Mouse (Mus musculus) left cerebral cortex, adult 18-20 months (tissue): ENCODE measurements at regions not wholly inside any gene's neighbourhood (a gene's known extent, or its start where the extent isn't known, plus 50 kb on each side); places are given as distances from the start of the nearest gene placed in this dataset.
"Not testable (repeated sequence)": the region's sequence is repeated elsewhere in the genome, so short reads cannot be mapped to it uniquely, and the experiment has no call there.

ENCODE experiments used
- DNase-seq, 2 experiments: peaks; one replicate each; pipeline ENCODE4 v3.0.0; 2021 to 2022; ENCODE audit warnings: low spot score in 2 of 2, mixed read lengths in 1 of 2

DNA sequence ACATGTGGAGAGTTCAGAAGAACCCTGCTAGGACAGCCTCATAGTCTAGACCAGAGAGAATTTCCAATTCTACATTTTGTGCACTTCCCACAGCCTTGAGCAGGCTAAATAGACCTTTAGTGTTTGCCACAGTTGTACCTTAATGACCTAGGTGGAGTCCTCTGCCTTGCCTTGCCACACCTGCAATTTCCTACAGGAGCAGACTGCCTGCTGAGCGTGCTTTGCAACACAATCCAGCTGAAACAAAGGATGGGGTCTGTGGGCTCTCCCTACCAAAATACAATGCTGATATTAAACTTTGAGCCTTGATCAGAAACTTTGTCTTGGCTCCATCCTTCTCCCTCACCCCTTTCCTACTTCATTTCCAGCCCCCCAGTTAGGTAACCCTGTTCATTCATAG lies 326.0 kb upstream of the Snx7 start:
- no peak for DNase-seq

DNA sequence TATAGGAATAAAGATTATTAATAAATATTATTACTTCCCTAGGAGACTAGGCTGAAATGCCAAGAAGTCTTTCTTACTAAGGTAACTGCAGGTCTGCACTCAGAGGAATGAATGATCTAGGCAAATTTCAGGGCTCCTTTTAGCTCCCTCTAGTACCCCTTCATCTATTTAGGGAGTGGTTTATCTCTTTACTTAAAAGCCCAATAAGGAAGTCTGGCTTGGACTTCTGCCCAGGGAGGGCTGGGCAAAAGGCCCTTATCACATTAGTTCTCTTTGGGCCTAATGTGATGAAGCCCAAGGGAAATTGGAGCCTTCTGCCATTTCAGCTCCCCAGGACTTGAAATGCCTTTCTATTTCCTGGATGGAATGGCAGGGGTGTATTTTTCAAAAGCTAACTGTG lies 320.6 kb upstream of the Snx7 start:
- DNase-seq, result no peak

DNA sequence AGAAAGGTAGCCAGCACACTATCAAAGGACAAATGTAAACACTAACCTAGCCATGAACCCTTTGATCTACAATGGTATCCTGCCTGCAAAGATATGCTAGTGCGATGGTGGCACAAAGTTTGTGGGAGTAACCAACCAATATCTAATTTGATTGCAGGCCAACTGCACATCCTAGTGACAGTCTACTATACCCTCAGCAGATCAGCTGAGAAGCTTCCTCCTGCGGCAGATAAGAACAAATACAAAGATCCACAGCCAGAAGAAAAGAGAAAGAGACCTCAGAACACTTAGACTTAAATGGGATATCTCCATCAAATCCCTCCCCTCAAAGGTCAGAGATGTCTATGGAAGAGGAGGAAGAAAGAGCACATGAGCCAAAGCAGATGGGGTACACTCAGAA lies 308.7 kb upstream of the Snx7 start:
- DNase-seq, result no peak

DNA sequence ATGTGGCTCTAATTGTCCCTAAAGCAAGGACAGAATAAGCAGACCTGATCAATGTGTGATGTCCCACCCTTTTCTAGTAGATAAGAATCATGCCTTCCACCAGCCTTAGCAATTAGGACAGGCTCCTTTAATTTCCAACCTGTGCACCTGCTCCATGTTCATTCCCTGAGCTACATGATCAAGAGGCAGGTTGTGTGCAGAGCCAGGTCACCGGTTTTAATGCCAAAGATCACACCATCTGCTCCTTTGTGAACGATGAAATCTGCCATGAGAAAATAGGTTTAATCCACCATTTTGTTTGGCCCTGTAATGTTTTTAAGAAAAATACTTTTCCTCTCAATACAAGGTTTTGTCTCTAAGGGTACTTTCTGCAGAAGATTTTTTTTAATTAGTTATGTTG lies 294.2 kb upstream of the Snx7 start:
- DNase-seq, result no peak

DNA sequence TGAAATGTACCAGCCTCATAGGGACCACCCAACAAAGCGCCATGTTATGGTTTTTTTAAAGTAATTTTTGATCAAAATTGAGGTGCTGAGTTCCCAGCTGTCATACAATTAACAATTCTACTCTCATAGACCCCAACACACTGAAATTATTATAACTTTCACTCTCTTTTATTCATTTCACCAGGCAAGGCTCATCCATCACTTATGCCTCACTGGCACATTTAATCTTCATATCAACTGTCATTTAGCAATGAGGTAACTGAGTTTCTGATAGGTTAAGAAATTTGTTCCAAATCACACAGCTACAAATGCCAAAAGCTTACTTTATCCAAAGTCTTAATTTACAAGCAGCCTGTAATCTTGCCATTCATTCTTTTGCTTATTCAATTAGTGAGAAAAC lies 276.1 kb upstream of the Snx7 start:
- DNase-seq, result no peak

DNA sequence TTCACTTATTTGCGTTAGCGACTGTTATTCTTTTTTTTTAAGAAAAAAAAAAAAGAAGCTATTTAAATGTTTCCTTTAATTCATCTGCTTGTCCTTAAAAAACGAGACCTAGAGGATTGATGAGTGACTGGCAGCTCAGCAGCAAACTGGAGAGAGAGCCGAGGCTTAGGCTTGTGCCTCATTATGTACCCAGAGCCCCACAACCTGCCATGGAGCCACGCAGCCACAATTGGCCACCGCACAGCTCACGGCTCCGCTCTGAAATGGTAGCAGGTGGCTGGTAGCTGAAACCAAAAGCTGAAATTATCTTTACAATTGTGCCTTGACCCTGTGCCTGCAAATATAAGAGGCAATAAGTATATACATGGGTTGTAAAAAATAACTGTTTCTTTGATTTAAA lies 273.0 kb upstream of the Snx7 start:
- DNase-seq, result peak; percentile 4 to 19

DNA sequence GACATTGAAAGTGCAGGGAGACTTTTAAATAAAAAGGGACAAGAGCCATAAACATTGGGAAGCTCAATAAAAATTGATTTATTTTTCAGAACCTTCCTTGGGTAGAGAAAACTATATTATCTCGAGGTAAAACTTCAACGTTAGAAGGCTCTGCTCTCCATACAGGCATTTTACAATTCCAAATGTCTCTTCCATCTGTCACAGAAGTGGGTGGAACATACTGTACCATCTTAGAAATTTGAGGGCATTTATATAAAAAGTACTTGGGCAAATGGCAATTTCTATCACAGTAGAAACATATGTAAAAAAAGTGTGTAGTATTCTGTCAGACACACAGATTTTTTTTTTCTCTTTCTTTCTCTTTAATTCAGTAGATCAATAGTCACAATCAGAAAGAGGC lies 271.4 kb upstream of the Snx7 start:
- DNase-seq, result no peak

DNA sequence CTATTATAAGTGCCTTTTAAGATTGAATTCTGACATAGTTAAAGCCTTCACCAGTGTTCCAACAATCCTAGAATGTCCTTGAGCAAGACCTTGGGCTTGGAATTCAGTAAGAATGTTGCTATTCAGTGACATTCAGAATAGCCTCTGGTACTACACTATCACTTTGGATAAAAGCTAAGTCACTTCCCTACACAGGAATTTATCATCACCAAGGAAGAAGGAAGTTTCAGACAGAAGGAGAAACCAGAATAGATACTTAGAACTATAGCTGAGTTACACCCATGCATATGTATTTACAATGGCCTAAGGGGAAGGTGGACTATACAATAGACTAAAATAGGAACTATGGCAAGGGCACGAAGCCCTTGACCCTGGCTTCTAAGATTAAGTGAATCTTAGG lies 259.6 kb upstream of the Snx7 start:
- not testable (repeated sequence) for DNase-seq

DNA sequence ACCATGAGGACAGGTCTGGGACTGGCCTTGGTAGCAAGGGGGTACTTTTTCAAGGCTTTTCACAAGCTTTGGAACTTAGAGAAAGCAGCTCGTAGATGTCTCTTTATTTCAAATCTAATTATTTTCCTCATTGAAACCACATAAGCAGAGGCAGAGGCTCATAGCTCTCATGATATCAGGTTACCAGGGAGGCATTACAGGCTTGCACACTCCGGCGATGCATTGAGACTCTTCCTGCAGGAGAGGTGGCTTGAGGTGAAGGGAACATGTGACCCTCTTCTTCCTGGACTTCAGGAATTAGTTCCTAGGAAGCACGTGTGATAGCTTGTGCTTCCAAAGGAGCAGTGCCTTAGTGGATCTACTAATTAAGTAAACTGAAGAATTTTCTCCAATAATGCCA lies 233.9 kb upstream of the Snx7 start:
- DNase-seq, result no peak

DNA sequence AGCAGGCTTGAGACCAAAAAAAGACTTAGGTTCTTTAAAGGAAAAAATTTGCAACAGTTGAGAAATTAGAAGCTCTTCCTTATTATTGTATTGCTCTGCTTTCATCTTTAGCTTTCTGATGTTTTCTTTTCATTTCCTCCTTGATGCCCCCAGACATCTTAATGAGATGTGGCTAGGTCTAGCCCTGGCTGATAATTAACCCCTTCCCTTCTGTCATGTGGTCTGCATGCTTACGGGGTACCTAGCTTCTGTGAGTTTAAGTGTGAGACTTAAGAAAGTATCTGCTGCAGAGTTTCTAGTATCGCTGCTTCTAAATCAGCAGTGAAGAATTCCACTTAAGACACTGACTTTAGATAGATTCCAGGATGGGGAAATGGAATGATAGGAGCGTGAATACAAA lies 215.8 kb upstream of the Snx7 start:
- DNase-seq, result no peak

DNA sequence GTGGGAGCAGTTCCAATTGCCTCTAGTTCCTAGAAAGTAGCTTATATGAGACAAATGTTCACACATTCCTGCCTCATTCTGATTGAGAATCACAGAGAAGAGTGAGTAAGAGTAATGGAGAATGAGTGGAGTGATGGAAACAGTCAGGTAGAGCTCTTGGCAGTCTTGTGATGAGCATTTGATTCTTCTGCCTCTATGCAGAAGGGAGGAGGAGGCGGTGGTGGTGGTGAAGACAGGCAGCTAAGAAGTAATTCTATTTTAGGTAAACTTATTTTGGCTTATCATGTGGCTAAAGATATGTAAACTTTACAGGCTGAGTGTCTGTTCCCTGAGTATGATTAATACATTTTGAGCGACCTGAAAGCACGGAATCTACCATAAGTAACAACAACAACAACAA lies 203.6 kb upstream of the Snx7 start:
- peak in 1 of 2 experiments; percentile 21 for DNase-seq

DNA sequence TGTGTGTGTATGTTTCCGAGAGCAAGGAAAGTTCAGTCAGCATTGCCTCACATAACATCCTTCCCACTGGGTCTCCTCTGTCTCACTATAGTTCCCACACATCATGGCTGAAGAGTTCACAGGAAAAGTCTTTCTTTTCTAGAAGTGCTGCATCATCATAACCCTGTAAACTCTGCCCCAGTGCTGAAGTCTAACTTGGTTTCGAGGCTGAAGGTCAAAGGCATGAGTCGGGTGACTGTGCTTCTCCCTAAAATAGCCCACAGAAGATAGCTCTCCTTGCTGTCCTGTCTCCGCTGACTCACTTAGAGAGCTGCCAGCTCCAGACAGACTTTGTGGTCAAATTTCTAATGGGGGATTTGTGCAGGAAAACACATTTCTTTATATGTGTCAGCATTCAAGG lies 201.4 kb upstream of the Snx7 start:
- DNase-seq, result no peak

DNA sequence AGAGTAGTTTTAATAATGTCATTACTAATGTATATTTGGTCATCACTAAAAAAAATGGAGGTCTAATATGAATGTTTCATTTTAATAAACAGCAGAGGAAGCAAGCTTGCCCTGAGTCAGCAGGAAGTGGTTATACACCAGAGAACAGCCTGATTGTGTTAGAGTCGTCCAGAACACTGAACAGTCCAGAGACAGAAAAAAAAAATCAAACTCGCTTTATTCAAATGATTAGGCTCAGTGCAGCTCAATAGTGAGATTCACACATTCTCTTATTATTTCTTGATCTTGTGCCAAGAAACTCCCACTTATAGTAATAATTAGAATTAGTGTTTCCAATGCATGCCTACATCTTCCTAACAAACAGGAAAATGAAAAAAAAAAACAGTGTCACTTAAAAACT lies 194.9 kb upstream of the Snx7 start:
- DNase-seq, result no peak

DNA sequence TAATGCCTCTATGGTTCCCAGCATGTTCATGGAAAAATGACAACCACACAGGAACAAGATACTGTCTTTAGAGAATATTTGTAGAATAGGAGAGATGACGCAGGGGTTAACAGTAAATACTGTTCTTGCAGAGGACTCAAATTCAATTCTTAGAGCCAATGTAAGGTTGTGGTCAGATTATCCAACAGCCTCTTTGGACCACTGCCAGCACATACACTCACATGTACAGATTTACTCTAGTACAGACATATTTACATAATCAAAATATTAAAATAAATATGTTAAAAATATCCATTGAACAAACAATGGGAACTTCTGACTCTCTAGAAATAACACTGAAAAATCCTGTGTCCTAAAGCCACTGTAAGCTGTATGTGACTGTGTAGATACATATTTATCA lies 193.8 kb upstream of the Snx7 start:
- DNase-seq, result no peak

DNA sequence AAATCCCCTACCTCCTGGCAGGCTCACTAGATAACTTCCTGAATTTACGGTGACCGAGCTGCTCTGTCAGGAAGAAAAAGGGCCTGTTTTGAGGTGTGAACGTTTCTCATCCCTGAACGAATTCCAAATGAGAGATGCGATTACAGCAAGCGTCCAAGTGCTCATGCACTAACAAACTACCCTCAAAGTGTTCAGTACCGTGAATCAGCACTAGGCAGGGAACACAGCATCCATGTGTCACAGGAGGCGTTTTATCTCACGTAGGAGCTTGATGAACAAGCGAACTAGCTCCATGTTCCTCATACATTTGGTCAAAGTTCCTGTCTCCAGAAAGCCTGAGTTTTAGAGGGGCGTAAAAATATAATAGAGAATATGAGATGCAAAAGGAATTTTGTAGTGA lies 178.3 kb upstream of the Snx7 start:
- peak in 1 of 2 experiments; percentile 8 for DNase-seq

DNA sequence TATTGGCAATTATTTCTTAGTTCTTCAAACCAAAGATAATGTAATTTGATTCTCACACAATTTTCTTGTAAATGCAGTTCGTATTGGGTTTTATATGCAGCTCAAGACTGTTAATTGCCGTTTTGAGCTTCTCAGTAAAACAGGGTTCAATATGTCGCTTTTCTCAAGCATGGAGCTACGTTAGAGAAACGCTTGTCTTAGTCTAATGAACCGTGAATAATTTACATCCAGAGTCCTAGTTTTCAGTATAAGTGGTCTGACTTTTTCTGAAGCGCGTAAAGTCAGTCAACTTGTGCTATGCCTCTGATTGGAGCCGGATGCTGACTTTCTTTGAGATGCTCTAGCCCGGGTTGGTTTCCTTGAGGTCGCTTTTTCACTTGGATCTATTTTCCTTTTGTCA lies 177.8 kb upstream of the Snx7 start:
- DNase-seq, result no peak

DNA sequence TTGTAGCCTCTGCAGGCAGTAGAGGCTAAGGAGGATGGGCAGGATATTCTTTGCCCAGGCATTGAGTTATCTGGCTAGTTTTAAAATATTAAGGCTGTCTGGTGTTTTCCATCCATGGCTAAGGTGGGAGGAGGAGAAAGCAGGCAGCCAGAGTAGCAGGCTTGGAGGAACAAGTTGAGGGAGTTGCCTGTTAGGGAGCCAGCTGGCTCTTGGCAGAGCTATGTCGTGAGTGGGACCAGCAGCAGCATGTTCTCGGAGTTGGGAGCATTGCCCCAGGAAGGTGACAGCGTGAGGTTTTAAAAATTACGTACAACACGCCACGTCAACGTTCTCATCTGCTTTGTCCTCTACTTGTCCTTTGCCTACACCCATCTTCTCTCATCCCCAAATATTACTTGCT lies 167.8 kb upstream of the Snx7 start:
- peak; percentile 11 to 33 for DNase-seq

DNA sequence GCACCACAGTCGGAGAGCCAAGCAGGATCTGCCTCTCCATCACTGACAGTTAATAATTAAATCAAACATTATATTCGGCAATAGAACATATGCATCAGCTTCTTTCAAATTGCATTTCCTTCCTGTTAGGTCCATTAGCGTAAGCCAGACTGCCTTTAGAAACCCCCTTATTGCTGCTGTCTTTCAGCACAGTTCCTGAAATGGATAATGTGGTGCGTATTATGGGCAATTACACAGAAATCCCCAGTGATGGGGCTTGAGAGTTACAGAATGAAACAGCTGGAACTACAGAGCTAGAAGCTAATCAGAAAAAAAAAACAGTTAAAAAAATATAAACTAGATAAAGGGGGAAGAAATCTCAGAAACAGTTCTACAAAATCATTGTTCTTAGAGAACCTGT lies 126.7 kb upstream of the Snx7 start:
- no peak for DNase-seq

DNA sequence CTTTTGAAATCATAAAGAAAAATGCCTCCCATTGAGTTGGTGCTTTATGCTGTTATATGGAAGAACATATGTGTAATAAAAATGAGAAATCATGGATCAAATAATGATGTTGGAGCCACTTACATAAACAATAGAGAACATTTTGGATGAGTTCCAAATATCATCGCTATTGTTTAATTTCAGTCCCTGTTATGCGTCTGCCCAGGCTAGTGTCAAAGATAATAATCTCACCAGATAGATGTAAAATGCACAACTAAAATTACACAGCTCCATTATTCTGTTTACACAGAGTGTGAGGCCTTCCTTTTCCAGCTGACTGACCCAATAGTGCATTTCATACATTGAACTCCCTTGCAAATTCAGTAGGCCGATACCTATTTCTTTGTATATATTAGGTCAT lies 125.4 kb upstream of the Snx7 start:
- no peak for DNase-seq

DNA sequence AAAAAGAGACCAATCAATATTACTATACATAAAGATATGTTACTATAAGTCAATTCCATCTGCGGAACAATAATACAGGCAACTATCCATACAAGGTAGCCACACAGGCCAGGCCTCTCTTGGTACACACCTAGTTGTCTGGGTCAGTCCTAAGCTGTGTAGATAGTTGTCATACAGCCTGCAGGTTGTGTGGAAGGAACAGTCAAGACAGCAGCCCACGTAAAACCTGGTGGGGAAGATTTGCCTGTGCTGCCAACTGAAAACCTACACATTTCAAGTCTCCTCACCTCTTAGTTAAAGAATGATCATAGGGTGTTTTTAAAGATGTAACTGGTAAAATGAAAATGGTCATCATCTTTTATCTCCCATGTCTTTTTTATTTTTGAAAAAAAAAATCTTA lies 121.8 kb upstream of the Snx7 start:
- peak; percentile 3 to 22 for DNase-seq

DNA sequence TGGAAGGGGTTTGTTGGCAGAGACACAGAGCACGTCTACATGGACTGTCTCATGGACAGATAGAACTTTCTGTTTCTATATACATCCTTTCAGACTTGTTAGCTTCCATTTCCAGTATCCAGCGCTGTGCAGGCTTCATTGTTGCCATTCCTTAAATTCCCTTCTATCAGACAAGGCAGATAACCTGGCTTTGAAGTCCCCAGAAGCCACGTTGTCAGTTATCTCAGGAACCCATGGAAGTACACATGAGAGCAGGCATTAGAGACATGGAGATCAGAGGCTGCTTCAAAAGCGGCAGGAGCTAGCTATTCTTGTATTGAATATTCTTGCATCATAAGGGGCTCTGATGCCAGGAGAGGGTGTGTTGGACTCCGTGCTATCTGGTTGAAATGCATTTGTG lies 119.7 kb upstream of the Snx7 start:
- no peak for DNase-seq

DNA sequence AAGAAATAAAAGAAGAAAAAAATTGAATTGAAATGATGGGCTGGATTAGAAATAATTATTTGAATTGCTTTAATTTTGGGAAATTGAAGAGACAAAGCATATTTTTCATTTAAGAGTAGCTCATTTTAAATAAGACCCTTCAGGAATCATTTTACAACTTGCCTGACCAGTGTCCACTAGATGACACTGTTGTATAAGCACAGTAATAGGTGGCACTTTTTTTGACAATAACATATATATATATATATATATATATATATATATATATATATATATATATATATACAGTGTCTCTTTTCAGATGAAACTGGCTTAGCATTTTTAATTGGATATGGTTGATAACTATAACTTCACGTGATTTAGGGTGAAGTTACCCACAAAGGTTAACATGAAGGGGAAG lies 106.9 kb upstream of the Snx7 start:
- DNase-seq, result no peak

DNA sequence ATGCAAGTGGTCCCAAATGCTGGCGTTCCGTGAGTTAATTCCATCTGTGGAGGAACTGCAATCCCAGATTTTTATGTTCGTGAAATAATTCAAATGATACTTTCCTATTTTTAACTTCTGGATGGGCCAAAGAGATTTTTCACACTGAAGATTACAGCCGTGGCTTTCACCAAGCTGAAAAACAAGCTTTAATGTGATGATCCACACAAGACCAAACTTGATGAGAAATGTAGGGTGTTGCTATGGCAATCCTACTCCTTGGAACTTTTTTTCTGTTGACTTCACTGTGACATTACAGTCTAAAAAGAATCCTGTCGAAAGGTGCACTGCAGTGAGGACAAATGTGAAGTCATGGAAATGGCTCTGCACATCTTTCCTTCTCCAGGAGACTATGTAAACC lies 100.1 kb upstream of the Snx7 start:
- DNase-seq, result no peak

DNA sequence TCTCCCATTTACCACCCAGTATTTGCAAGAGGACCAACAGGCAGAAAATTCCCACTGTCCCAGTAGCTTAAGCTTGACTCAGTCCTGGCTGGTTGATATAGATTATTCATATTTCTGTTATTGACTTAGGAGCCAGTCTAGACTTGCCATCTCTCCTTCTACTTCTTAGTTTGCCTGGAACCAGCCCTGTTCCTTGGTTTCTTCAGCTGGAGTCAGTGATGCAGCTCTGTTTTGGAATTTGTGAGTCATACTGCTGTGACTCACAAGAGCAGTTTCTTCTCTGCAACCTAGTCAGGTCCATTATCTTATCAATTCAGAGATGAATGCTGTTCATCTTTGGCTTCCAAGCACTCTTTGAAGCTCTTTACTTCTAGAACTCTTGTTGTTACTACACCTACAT lies 69.7 kb upstream of the Snx7 start:
- DNase-seq, result peak; percentile 6 to 18

DNA sequence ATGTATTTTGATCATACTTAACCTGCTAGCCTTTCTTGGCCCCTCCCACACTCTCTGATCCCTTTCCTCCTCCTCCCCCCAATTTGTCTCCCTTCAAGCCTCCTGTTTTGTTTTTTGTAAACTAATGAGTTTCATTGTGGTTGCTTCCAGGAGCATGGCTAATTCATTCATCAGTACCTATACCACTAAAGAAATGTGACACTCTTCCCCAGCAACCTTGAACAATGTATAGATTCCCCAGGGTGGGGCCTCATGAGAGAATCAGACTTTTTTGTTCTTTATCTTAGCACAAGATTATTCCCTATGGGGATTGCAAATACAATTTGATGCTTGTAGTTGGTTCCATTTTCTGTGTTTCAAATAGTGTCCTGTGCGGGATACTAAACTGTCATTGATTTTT lies 58.8 kb upstream of the Snx7 start:
- DNase-seq, result no peak
